Mouse (Mus musculus) limb, embryonic 14.5 days (tissue): ENCODE results near the gene Ccdc28b. TPM values are rescaled to one million over a fixed set of nuclear protein-coding genes. Genes with fewer than 3 reads are reported as not detected.

Source experiments
- ATAC-seq: fragments of 200-750 bp; cut with Nextera tagmentation; 2 replicates; pipeline ENCODE4 v1.8.0; 2017; ENCODE audit warnings: low read depth, moderate number of reproducible peaks, moderate TSS enrichment; ENCODE audit not compliant: low FRiP score
- DNase-seq: peaks from one replicate; pipeline ENCODE4 v3.0.0-alpha.2; 2015; ENCODE audit warnings: low spot score
- H3K27ac ChIP-seq: fragments of 300-500 bp; sonication (generic); replicated peaks from 2 replicates; pipeline ENCODE4 v1.5.1; 2014; ENCODE audit warnings: low read depth, mild to moderate bottlenecking, low read length, moderate library complexity, mixed read lengths
- H3K27me3 ChIP-seq: fragments of 300-500 bp; sonication (generic); 2 replicates; pipeline ENCODE4 v1.6.1; 2014; ENCODE audit warnings: low read length, mixed read lengths; ENCODE audit not compliant: control insufficient read depth, insufficient read depth
- H3K36me3 ChIP-seq: fragments of 300-500 bp; sonication (generic); 2 replicates; pipeline ENCODE4 v1.6.1; 2014; ENCODE audit warnings: mild to moderate bottlenecking, low read length, moderate library complexity, mixed read lengths; ENCODE audit not compliant: control insufficient read depth, insufficient read depth
- H3K4me1 ChIP-seq: fragments of 300-500 bp; sonication (generic); 2 replicates; pipeline ENCODE4 v1.6.1; 2014; ENCODE audit warnings: antibody characterized with exemption, low read length, mixed read lengths; ENCODE audit not compliant: control insufficient read depth, insufficient read depth
- H3K4me2 ChIP-seq: fragments of 300-500 bp; sonication (generic); replicated peaks from 2 replicates; pipeline ENCODE4 v1.6.1; 2014; ENCODE audit warnings: low read depth, mild to moderate bottlenecking, low read length, moderate library complexity; ENCODE audit not compliant: severe bottlenecking
- H3K4me3 ChIP-seq: fragments of 300-500 bp; sonication (generic); replicated peaks from 2 replicates; pipeline ENCODE4 v1.5.1; 2014; ENCODE audit warnings: low read length
- H3K9ac ChIP-seq: fragments of 300-500 bp; sonication (generic); 2 replicates; pipeline ENCODE4 v1.6.1; 2014; ENCODE audit warnings: mild to moderate bottlenecking, low read depth, low read length, moderate library complexity; ENCODE audit not compliant: severe bottlenecking
- H3K9me3 ChIP-seq: fragments of 300-500 bp; sonication (generic); 2 replicates; pipeline ENCODE4 v1.6.1; 2016; ENCODE audit warnings: low read length; ENCODE audit not compliant: control insufficient read depth
- POLR2A ChIP-seq: fragments of 200-500 bp; IDR thresholded peaks from 2 replicates; pipeline ENCODE4 v1.8.0; 2012; ENCODE audit warnings: inconsistent platforms, mild to moderate bottlenecking, moderate library complexity, borderline replicate concordance; ENCODE audit not compliant: insufficient read depth, insufficient read length; ENCODE audit errors: extremely low read depth
- WGBS: fragments of 180-500 bp; shearing (Covaris S2); extraction: QIAGEN DNeasy Blood & Tissue Kit; methylation state at CpG from one replicate; pipeline ENCODE4 v1.1.7; 2014; 5-methylcytosine and 5-hydroxymethylcytosine counted together
- polyA plus RNA-seq, 2 experiments: library from polyadenylated mRNA; depleted of rRNA in 1 of 2; stranded (reverse) in 1 of 2; unstranded in 1 of 2; fragments of >200 nt; fragmentation: Nextera tagmentation in 1 of 2; extraction: Ambion mirVana in 1 of 2; gene quantifications; 2 replicates each; pipeline versions ENCODE4 v1.2.1 to v1.2.3; 2012 to 2014

Gene Ccdc28b
- polyA plus RNA-seq, 2 experiments, result 45.7 to 51.0 TPM

DNA sequence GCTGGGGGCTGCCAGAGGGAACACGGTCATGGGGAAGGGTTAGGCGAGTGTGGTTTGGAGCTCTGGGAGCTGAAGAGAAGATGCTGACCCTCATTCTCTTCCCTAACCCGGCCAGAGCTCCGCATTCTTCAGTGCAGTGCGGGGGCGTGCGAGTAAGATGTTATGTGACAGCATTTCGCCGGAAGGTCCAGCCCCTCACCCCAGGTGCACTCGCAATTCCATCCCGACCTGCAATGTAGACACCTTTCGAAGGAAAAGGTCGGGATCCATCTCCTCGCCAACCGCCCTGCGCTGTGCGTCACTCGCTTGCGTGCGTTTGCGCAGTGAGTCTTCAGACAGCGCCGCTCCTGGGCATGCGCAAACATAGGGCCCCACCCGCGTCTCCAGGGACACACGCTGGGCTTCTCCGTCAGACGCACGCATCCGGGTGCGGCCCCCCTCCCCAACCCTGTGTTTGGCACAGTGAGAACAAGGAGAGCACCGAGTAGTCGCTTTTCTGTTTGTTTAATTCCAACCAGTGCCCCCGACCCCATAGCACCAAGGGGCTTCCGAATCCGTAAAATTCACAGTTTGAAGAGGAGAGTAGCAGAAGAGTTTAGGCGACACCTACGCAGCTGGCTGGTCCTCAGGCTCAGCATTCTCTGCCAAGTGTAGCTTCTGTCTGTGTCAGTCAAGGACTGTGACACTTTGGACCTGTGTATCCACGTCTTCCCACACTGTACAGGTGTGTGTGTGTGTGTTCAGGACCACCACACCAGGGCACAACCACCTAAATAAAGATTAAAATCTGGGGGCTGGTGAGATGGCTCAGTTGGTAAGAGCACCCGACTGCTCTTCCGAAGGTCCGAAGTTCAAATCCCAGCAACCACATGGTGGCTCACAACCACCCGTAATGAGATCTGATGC, 4.7 kb downstream of the Ccdc28b start, which contains the start of gene Iqcc:
Gene Iqcc (minus strand): TSS at position 314 of the 906 bp plus-strand sequence.
- Histone ChIP-seq H3K9ac (peak within 1 kb of the TSS; percentile 77), H3K27me3 (no peaks in the 10 kb centered on the region), H3K27ac (peak within 1 kb of the TSS; percentile 83), H3K9me3 (no peaks in the 10 kb centered on the region), H3K4me2 (peak within 1 kb of the TSS; percentile 87), H3K4me3 (peak within 1 kb of the TSS; percentile 69), H3K4me1 (peaks cover 14% of the 10 kb centered on the region), H3K36me3 (peaks cover 8% of the 10 kb centered on the region)
- DNase-seq, result peak; percentile 92
- TF ChIP-seq POLR2A, result peak; percentile 91; the same call in 1 of the 2 replicates
- ATAC-seq, result peak; percentile 90
- 4% methylated on average over 42 of the region's 44 CpGs for WGBS

DNA sequence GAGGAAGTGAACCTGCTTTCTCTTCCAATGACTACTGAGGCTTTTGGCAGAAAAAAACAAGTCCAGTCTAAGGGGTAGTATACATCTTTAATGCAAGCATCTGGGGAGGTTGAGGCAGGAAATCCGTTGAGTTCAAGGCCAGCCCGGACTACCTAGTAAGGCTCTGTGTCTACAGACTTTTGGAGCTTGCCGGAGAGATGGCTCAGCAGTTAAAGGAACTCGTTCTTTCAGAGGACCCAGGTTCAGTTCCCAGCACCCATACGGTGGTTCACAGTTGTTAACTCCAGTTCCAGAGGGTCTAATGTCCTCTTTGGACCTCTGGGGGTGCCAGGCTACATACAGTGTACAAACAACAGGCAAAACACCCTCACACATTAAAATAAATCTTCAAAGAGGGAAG, 5.7 kb downstream of the Ccdc28b start:
- H3K4me1 ChIP-seq, result peaks cover 14% of the 10 kb centered on the region
- no peaks in the 10 kb centered on the region for H3K27me3 ChIP-seq
- no peak for TF ChIP-seq POLR2A
- H3K36me3 ChIP-seq, result peaks cover 8% of the 10 kb centered on the region
- H3K9ac ChIP-seq, result peak overlapping the region; percentile 77; the same call in 1 of the 2 replicates
- ATAC-seq (no peak), DNase-seq (no peak)
- no peaks in the 10 kb centered on the region for H3K9me3 ChIP-seq
- peak overlapping the region; percentile 87 for H3K4me2 ChIP-seq
- H3K27ac ChIP-seq, result no peak overlapping the region
- WGBS, result 94% methylated on average over 5 of the region's 5 CpGs
- H3K4me3 ChIP-seq, result peak overlapping the region; percentile 69

DNA sequence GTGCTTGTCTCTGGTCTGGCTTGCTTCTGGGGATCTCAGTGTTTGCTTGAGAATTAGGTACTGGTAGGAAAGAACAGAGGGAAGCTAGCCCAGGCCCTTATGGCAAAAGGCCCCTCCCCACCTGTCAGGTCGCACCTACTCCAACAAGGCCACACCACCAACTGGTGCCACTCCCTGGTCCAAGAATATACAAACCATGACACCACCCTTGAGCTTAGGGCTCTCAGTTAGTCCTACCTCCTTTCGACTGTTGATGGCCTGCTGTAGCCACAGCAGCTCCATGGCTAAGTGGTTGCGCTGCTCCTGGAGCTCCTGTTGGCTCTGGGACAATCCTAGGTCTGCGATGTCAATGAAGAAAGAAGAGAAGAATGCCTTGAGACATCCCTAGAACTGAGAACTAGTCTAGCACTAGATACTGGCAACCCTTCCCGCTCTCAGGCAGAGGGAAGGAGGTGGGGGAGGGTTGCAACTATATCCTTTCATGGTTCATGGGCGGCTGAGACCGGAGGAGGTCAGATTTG, 6.6 kb downstream of the Ccdc28b start:
- H3K4me1 ChIP-seq, result peaks cover 6% of the 10 kb centered on the region
- no peak for ATAC-seq
- H3K4me2 ChIP-seq, result no peak overlapping the region
- peaks cover 8% of the 10 kb centered on the region for H3K36me3 ChIP-seq
- H3K27ac ChIP-seq, result no peak overlapping the region
- TF ChIP-seq POLR2A, result no peak
- H3K4me3 ChIP-seq, result no peak overlapping the region
- no peaks in the 10 kb centered on the region for H3K9me3 ChIP-seq
- no peaks in the 10 kb centered on the region for H3K27me3 ChIP-seq
- DNase-seq, result no peak
- H3K9ac ChIP-seq, result no peak overlapping the region
- WGBS, result 90% methylated on average over 7 of the region's 7 CpGs

DNA sequence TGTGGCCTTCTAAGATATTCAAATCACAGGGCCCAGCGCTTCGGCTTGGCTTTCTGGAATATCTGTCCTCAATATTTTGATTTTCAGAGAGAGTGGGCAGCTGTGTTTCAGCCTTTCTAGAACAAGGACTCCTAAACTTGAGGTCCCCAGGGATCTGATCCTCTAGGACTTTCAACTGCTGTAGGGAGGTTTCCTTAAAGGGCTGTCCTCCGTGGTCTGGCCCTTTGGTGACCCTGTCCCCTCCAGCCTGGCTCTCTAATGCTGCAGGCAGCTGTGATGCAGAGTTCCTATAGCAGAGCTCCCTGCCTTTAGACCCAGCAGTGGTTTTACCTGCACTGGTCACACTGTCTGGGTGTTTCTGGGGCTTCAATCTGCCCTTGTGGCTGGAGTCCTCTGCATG, 7.1 kb downstream of the Ccdc28b start:
- WGBS, result 91% methylated on average over 3 of the region's 3 CpGs
- no peak for ATAC-seq

DNA sequence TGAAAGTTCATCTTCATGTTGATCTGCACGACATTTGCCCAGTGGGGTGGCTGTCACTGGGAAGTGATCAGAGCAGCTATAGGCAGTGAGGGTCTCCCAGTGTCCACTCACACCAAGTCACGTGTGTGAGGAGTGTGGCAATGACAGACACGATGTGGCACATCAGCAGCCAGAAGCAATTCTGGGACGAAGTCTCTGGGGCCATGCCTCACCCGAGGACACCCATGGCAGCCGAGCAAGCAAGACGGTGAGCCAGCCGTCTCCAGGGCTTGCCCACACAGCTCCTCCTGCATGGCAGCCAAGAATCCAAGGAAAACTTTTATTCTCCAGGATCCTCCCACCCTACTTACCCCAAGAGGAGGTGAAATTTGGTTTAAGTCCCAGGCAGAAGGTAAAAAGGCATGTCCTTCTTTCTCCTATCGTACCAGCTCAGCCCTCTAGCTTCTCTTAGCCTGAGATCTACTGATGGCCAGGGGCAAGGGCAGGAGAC, 7.9 kb downstream of the Ccdc28b start:
- no peak for ATAC-seq
- no peak overlapping the region for H3K9ac ChIP-seq
- TF ChIP-seq POLR2A, result no peak

More for the DNA sequence above, 7.1 kb downstream of the Ccdc28b start:
- no peak overlapping the region for H3K9ac ChIP-seq
- no peak for TF ChIP-seq POLR2A
- no peaks in the 10 kb centered on the region for H3K9me3 ChIP-seq
- peaks cover 6% of the 10 kb centered on the region for H3K4me1 ChIP-seq
- H3K4me2 ChIP-seq, result no peak overlapping the region
- H3K36me3 ChIP-seq, result peaks cover 8% of the 10 kb centered on the region
- H3K27me3 ChIP-seq, result no peaks in the 10 kb centered on the region
- DNase-seq, result no peak
- no peak overlapping the region for H3K27ac ChIP-seq
- no peak overlapping the region for H3K4me3 ChIP-seq

More for the DNA sequence above, 7.9 kb downstream of the Ccdc28b start:
- Histone ChIP-seq H3K9me3 (no peaks in the 10 kb centered on the region), H3K36me3 (peaks cover 8% of the 10 kb centered on the region), H3K4me1 (peaks cover 6% of the 10 kb centered on the region), H3K4me2 (no peak overlapping the region), H3K27me3 (no peaks in the 10 kb centered on the region), H3K27ac (no peak overlapping the region), H3K4me3 (no peak overlapping the region)
- no peak for DNase-seq
- WGBS, result 89% methylated on average over 9 of the region's 9 CpGs
